ENCODE assay signal across 9 mouse cellular contexts in the genomic region with DNA sequence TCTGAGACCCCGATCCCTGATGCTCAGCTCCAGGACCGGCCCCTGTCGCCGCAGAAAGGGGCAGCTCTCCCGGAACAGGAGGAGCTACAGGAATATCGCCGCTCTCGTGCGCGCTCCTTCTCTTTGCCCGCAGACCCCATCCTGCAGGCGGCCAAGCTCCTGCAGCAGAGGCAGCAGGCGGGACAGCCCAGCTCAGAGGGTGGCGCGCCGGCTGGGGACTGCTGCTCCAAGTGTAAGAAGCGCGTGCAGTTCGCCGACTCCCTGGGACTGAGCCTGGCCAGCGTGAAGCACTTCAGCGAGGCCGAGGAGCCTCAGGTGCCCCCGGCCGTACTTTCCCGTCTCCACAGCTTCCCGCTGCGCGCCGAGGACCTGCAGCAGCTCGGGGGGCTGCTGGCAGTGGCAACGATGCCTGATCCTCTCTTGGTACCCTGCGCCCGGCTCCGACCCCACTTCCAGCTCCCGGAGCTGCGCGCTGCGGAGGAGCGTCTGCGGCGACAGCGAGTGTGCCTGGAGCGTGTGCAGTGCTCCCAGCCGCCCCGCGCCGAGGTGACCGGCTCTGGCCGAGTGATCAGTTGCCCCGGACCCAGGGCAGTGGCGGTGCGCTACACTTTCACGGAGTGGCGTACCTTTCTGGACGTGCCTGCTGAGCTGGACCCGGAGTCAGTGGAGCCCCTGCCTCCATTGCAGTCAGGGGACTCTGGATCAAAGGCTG. TPM values are rescaled to one million over a fixed set of nuclear protein-coding genes. Genes with fewer than 3 reads are reported as not detected.
A peak's percentile ranks its signal among the peaks of the same experiment; 100 is the strongest.
DNase-seq lines count a peak whose midpoint lies in the region; ATAC-seq and TF ChIP-seq lines count a peak whose summit lies in the region.
"Had no signal": no experiment of that assay in that cellular context is flagged by ENCODE, and none has a peak within 500 bp of the region (broad histone marks: within the 10 kb centered on the region; RNA-seq: fewer than 3 reads in every experiment).

No protein-coding gene starts in this region.

- no peaks in the 10 kb centered on the region for H3K9me3 ChIP-seq in heart, embryonic 12.5 days (replicated peaks)
- H3K9me3 ChIP-seq in limb, embryonic 12.5 days = no peaks in the 10 kb centered on the region
- H3K9me3 ChIP-seq in midbrain, postnatal 0 days (ENCODE audit: low read length) = no peaks in the 10 kb centered on the region

- H3K27ac ChIP-seq in testis, adult 2 months (ENCODE audit: control insufficient read depth, insufficient read depth, low read depth, low read length) = no peak overlapping the region
- no peak overlapping the region; the same call in 1 of the 2 replicates for H3K27ac ChIP-seq in heart, embryonic 12.5 days (ENCODE audit: poor library complexity, severe bottlenecking)
- H3K27ac ChIP-seq in limb, embryonic 12.5 days = no peak overlapping the region
- H3K27ac ChIP-seq in midbrain, postnatal 0 days (ENCODE audit: low read depth, low read length) = no peak overlapping the region

- peak; percentile 29 for DNase-seq in adrenal gland, postnatal 10 days
- no peak for DNase-seq in adrenal gland, adult 8-10 months
- DNase-seq in testis, postnatal 14 days (ENCODE audit: low spot score) = no peak
- peak; percentile 24 for DNase-seq in midbrain, postnatal 0 days (ENCODE audit: low spot score)
- no peak for DNase-seq in natural killer cell, adult 2 months (ENCODE audit: low spot score in 2 of 2)

- TF ChIP-seq CTCF in testis, adult 2 months (IDR thresholded peaks at IDR 0.05; ENCODE audit: control insufficient read depth, insufficient read depth, insufficient replicate concordance, low read depth, low read length) = no peak
- no peak for TF ChIP-seq CTCF in midbrain, postnatal 0 days (IDR thresholded peaks at IDR 0.05)

- H3K36me3 ChIP-seq in testis, adult 2 months (ENCODE audit: control insufficient read depth, insufficient read depth, low read length) = no peaks in the 10 kb centered on the region
- H3K36me3 ChIP-seq in heart, embryonic 12.5 days = no peaks in the 10 kb centered on the region
- no peaks in the 10 kb centered on the region for H3K36me3 ChIP-seq in limb, embryonic 12.5 days
- no peaks in the 10 kb centered on the region for H3K36me3 ChIP-seq in midbrain, postnatal 0 days (ENCODE audit: insufficient read depth, low read length)

- TF ChIP-seq POLR2A in testis, adult 2 months (IDR thresholded peaks at IDR 0.05; ENCODE audit: control insufficient read depth, low read depth, low read length) = no peak

- H3K4me3 ChIP-seq in testis, adult 2 months (ENCODE audit: control insufficient read depth, low read depth, low read length) = peak overlapping the region; percentile 30
- H3K4me3 ChIP-seq in heart, embryonic 12.5 days = peak overlapping the region; percentile 61
- peak overlapping the region; percentile 63 for H3K4me3 ChIP-seq in limb, embryonic 12.5 days (replicated peaks)
- H3K4me3 ChIP-seq in midbrain, postnatal 0 days (ENCODE audit: low read depth, low read length) = peak overlapping the region; percentile 51

- H3K4me2 ChIP-seq in heart, embryonic 12.5 days = peak overlapping the region; percentile 98
- H3K4me2 ChIP-seq in limb, embryonic 12.5 days = peak overlapping the region; percentile 96
- H3K4me2 ChIP-seq in midbrain, postnatal 0 days (ENCODE audit: low read depth, low read length, poor library complexity, severe bottlenecking) = peak overlapping the region; percentile 97

- H3K27me3 ChIP-seq in testis, adult 2 months (ENCODE audit: control insufficient read depth, insufficient read depth, low read length) = no peaks in the 10 kb centered on the region
- peaks cover 5% of the 10 kb centered on the region; the same call in 1 of the 2 replicates for H3K27me3 ChIP-seq in heart, embryonic 12.5 days (replicated peaks)
- peaks cover 33% of the 10 kb centered on the region for H3K27me3 ChIP-seq in limb, embryonic 12.5 days
- peaks cover 16% of the 10 kb centered on the region for H3K27me3 ChIP-seq in midbrain, postnatal 0 days (ENCODE audit: insufficient read depth, low read length)

- under 1% methylated on average over 57 of the region's 57 CpGs for whole genome bisulfite sequencing in heart, embryonic 12.5 days
- under 1% methylated on average over 57 of the region's 57 CpGs for WGBS in limb, embryonic 12.5 days
- WGBS in midbrain, postnatal 0 days = under 1% methylated on average over 55 of the region's 57 CpGs

- peaks cover 7% of the 10 kb centered on the region; the same call in 1 of the 2 replicates for H3K4me1 ChIP-seq in testis, adult 2 months (ENCODE audit: control insufficient read depth, insufficient read depth, low read length)
- peaks cover 14% of the 10 kb centered on the region for H3K4me1 ChIP-seq in heart, embryonic 12.5 days (replicated peaks)
- peaks cover 13% of the 10 kb centered on the region for H3K4me1 ChIP-seq in limb, embryonic 12.5 days (replicated peaks)
- peaks cover 3% of the 10 kb centered on the region; the same call in 1 of the 2 replicates for H3K4me1 ChIP-seq in midbrain, postnatal 0 days (ENCODE audit: insufficient read depth, low read length)

- peak; percentile 75 for ATAC-seq in heart, embryonic 12.5 days (ENCODE audit: insufficient number of reproducible peaks, low FRiP score)
- peak; percentile 71 for ATAC-seq in limb, embryonic 12.5 days (ENCODE audit: insufficient number of reproducible peaks, insufficient read depth, low FRiP score, low TSS enrichment, low read depth)
- peak; percentile 65; the same call in 1 of the 2 replicates for ATAC-seq in midbrain, postnatal 0 days (ENCODE audit: low FRiP score)

- H3K9ac ChIP-seq in heart, embryonic 12.5 days = peak overlapping the region; percentile 77
- peak overlapping the region; percentile 67 for H3K9ac ChIP-seq in limb, embryonic 12.5 days (replicated peaks)
- peak overlapping the region; percentile 30 for H3K9ac ChIP-seq in midbrain, postnatal 0 days (replicated peaks; ENCODE audit: low read length, poor library complexity, severe bottlenecking)

RNA-seq across cellular contexts. Expression of a gene that starts 10.2 kb away (rescaled TPM):
- 1 to 10 TPM in 1 of 2 experiments, under 1 TPM in 1; 1.00 to 5.0 TPM for total RNA-seq in adrenal gland, postnatal 10 days (2021)
- total RNA-seq in adrenal gland, adult 8-10 months (2022) = under 1 TPM; 0.19 to 0.43 (median 0.29) TPM
- 0.07 TPM in 1 of 2 replicates, not detected in the other for polyA plus RNA-seq in testis, adult 2 months (2012; rRNA removed)
- polyA plus RNA-seq in heart, embryonic 12.5 days (2016; fragmentation: Nextera tagmentation; extraction: Ambion mirVana) = 6.8 and 7.7 TPM in 2 replicates
- polyA plus RNA-seq in limb, embryonic 12.5 days (2016; fragmentation: Nextera tagmentation; extraction: Ambion mirVana) = 1.6 and 1.9 TPM in 2 replicates
- 0.85 and 1.8 TPM in 2 replicates for total RNA-seq in midbrain, postnatal 0 days (2014; rRNA removed)
- 0.58 and 0.70 TPM in 2 replicates for polyA plus RNA-seq in midbrain, postnatal 0 days (2015; fragmentation: Nextera tagmentation; extraction: Ambion mirVana)
- polyA plus RNA-seq: gonadal fat pad, adult 2 months had no signal

Comparison
In these comparisons a context has a peak if more than half of its experiments do, and no peak if none do; other contexts are left out.
1. DNase-seq: peak in adrenal gland, postnatal 10 days (single experiment) and midbrain, postnatal 0 days (single experiment); none in adrenal gland, adult 8-10 months (single experiment), testis, postnatal 14 days (single experiment) and natural killer cell, adult 2 months (0 of 2).
2. Peak in every context shown above with its lines, with median percentiles within 50 percentile points of each other: H3K4me3 ChIP-seq, ATAC-seq, H3K4me2 ChIP-seq and H3K9ac ChIP-seq.